10 mouse cellular contexts compared by ENCODE assay signal in the genomic region with DNA sequence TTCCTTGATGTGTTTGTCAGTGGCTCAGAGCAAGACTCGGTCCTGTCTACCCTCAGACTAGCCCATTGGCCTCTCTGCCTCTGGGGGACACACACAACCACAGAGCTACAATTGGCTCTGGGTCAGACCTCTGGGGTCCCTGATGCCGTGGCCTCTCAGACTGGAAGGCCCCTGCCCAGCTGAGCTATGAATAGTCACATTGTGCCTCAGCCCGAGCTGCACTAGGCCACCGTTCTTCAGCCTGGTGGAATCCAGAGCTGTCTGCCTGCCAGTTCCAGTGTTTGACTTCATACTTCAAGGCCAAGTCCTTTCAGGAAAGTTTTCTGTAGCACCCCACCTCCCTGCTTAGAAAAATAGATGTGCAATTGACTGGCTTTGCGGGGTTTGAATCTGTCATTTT.
A peak's percentile ranks its signal among the peaks of the same experiment; 100 is the strongest.
DNase-seq lines count a peak whose midpoint lies in the region; ATAC-seq lines count a peak whose summit lies in the region.
"Had no signal": no experiment of that assay in that cellular context is flagged by ENCODE, and none has a peak within 500 bp of the region (broad histone marks: within the 10 kb centered on the region; RNA-seq: fewer than 3 reads in every experiment).

No protein-coding gene starts in this region.

- DNase-seq in layer of hippocampus, adult 11-12 months (ENCODE audit: low spot score): peak; percentile 43
- no peak for DNase-seq in layer of hippocampus, adult 8-10 months (ENCODE audit: low spot score in 2 of 2)
- peak; percentile 34 for DNase-seq in embryo, embryonic 11 days
- no peak for DNase-seq in c-Kit-positive CD71-positive TER-119-positive erythroid progenitor cells, embryonic 14.5 days (ENCODE audit: low spot score)
- no peak for DNase-seq in layer of hippocampus, postnatal 25 days (ENCODE audit: extremely low spot score in 1 of 2, low spot score in 1 of 2)
- no peak for DNase-seq in forebrain, embryonic 14.5 days (ENCODE audit: low spot score)
- DNase-seq: adrenal gland, postnatal 14 days; liver had no signal

- no peak overlapping the region for H3K4me2 ChIP-seq in heart, embryonic 13.5 days
- H3K4me2 ChIP-seq in lung, embryonic 16.5 days (ENCODE audit: low read depth, low read length): no peak overlapping the region
- no peak overlapping the region for H3K4me2 ChIP-seq in forebrain, embryonic 14.5 days (ENCODE audit: low read length)

- H3K27me3 ChIP-seq in heart, embryonic 13.5 days (replicated peaks): no peaks in the 10 kb centered on the region
- no peaks in the 10 kb centered on the region for H3K27me3 ChIP-seq in lung, embryonic 16.5 days (ENCODE audit: control insufficient read depth, insufficient read depth, low read depth, low read length)
- no peaks in the 10 kb centered on the region for H3K27me3 ChIP-seq in forebrain, embryonic 14.5 days (replicated peaks; ENCODE audit: control insufficient read depth, insufficient read depth, low read length)

- H3K4me3 ChIP-seq in heart, embryonic 13.5 days: no peak overlapping the region
- no peak overlapping the region for H3K4me3 ChIP-seq in lung, embryonic 16.5 days (ENCODE audit: low read length)
- no peak overlapping the region for H3K4me3 ChIP-seq in forebrain, embryonic 14.5 days (ENCODE audit: low read depth, low read length)

- H3K9ac ChIP-seq in heart, embryonic 13.5 days: peak overlapping the region; percentile 45
- no peak overlapping the region for H3K9ac ChIP-seq in lung, embryonic 16.5 days (ENCODE audit: low read length)
- H3K9ac ChIP-seq in forebrain, embryonic 14.5 days (ENCODE audit: low read length): no peak overlapping the region

- no peaks in the 10 kb centered on the region for H3K9me3 ChIP-seq in heart, embryonic 13.5 days
- no peaks in the 10 kb centered on the region for H3K9me3 ChIP-seq in lung, embryonic 16.5 days (ENCODE audit: control insufficient read depth, low read length)
- H3K9me3 ChIP-seq in forebrain, embryonic 14.5 days (replicated peaks; ENCODE audit: control insufficient read depth, low read length): no peaks in the 10 kb centered on the region

- ATAC-seq in heart, embryonic 13.5 days (ENCODE audit: extremely low read depth, insufficient number of reproducible peaks, low FRiP score, low TSS enrichment): no peak
- ATAC-seq in lung, embryonic 16.5 days (ENCODE audit: low read depth): peak; percentile 77
- ATAC-seq in forebrain, embryonic 14.5 days: no peak

- peaks cover 42% of the 10 kb centered on the region for H3K4me1 ChIP-seq in heart, embryonic 13.5 days
- H3K4me1 ChIP-seq in lung, embryonic 16.5 days (replicated peaks; ENCODE audit: control insufficient read depth, insufficient read depth, low read length): peaks cover 30% of the 10 kb centered on the region
- no peaks in the 10 kb centered on the region for H3K4me1 ChIP-seq in forebrain, embryonic 14.5 days (ENCODE audit: control insufficient read depth, insufficient read depth, low read length)

- 35% methylated on average over 5 of the region's 5 CpGs for WGBS in heart, embryonic 13.5 days
- WGBS in lung, embryonic 16.5 days: 20% methylated on average over 5 of the region's 5 CpGs
- WGBS in forebrain, embryonic 14.5 days: 42% methylated on average over 5 of the region's 5 CpGs

- peak overlapping the region; percentile 81 for H3K27ac ChIP-seq in heart, embryonic 13.5 days (replicated peaks)
- peak overlapping the region; percentile 94 for H3K27ac ChIP-seq in lung, embryonic 16.5 days (ENCODE audit: low read length)
- no peak overlapping the region for H3K27ac ChIP-seq in forebrain, embryonic 14.5 days (ENCODE audit: low read depth, low read length)

- H3K36me3 ChIP-seq in heart, embryonic 13.5 days: no peaks in the 10 kb centered on the region
- no peaks in the 10 kb centered on the region for H3K36me3 ChIP-seq in lung, embryonic 16.5 days (ENCODE audit: control insufficient read depth, insufficient read depth, low read length)
- H3K36me3 ChIP-seq in forebrain, embryonic 14.5 days (ENCODE audit: control insufficient read depth, insufficient read depth, low read length): no peaks in the 10 kb centered on the region

Comparison
In these comparisons a context has a peak if more than half of its experiments do, and no peak if none do; other contexts are left out.
1. DNase-seq: peak in layer of hippocampus, adult 11-12 months (single experiment) and embryo, embryonic 11 days (single experiment); none in layer of hippocampus, adult 8-10 months (0 of 2), c-Kit-positive CD71-positive TER-119-positive erythroid progenitor cells, embryonic 14.5 days (single experiment), layer of hippocampus, postnatal 25 days (0 of 2) and forebrain, embryonic 14.5 days (single experiment).